Mouse (Mus musculus): ENCODE measurements around the gene Stk39.

Gene Stk39

DNA sequence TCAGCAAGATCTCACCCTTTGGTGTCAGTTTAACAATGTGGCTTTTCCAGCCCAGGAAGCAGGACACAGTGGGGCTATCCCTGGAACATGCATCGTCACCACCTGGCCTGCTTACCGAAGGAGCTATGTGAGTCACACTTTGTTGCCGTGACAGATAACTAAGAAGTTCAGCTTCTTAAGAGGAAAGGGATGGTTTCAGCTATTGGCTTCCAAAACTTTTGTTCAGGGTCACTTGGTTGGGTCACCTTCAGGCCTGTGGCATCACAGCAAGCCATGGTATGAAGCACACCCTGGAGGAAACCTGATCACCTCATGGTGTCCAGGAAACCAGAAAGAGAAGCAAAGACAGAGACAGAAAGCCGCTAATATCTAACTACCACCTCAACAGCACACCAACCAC lies 128.3 kb downstream of the Stk39 start:
- DNase-seq (ENCODE audit: low read depth) = no peak

DNA sequence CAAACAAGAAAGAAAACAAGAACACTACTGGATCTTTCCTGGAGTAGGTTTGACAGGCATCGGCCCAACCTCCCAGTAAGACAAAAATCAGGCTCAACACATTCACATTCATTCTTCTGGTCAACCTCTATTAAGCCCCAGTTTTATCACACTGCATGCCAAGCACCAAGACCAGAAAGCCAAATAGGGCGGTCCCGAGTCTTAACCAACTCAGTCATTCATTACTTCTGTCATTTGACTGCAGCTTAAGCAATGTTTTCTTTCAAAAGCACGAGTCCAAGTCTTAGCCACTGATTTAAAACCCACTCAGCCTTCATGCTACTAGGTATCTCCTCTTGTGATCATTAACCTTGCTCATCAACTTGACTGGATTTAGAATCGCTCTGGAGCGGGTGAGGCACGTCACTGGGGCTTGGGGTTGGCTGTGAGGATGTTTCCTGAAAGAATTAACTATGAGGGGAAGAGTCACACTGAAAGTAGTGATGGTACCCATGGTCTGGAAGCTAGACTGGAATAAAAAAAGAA lies 129.9 kb downstream of the Stk39 start:
- no peak for DNase-seq (ENCODE audit: low read depth)

DNA sequence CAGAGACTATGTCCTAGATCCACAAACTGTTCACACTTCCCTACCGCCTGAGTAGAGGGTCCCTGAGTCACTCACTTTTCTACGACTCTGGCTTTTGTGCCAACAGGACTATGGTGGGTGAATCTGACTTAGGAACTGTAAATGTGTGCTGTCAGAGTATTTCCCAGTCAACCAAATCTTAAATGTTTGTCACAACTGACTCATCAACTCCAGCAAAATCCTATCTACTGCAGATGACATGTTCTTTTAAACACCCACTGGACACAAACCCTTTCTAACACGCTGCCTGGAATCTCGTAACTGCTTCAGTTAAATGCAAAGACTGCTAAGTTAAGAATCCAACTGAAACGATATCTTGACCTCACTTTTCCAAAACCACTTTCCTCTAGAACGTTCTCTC lies 135.2 kb downstream of the Stk39 start:
- DNase-seq (ENCODE audit: low read depth) = no peak

DNA sequence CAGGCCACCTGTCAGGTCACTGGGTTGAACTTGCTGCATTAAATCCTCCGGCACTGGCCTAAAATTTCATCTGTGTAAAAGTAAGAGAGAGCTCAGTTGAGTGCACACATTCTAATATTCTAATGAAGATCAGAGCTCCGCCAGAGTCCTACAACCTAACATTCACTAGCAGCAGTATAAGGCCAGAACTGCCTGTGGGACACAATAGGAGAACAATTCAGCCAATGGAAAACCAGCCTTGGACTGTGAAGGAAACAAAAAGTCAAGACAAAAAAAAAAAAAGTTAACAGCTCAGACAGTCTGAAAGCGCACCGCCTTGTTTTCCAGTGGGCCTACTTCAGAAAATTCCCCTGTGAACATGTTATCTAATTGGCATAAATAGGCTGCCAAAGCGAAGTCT lies 137.1 kb downstream of the Stk39 start:
- no peak for DNase-seq (ENCODE audit: low read depth)

DNA sequence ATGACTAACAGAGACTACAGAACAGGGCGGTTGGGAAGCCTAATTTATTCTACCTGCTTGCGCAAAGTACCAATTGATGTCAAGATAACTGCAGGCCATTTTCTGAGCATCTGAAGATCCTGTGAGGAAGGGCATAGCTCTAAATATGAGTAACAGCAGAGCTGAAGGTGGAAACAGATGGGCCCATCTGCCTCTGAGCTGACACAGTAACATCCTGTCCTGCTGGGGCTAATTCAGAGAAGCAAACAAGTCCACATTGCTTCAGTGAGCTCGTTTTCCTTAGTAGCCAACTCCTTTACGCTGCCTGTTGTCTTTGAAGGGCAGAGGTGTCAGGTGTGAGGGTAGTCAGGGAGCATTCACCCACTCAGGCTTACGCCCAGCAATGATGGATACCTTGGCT lies 146.8 kb downstream of the Stk39 start:
- DNase-seq (ENCODE audit: low read depth) = no peak

DNA sequence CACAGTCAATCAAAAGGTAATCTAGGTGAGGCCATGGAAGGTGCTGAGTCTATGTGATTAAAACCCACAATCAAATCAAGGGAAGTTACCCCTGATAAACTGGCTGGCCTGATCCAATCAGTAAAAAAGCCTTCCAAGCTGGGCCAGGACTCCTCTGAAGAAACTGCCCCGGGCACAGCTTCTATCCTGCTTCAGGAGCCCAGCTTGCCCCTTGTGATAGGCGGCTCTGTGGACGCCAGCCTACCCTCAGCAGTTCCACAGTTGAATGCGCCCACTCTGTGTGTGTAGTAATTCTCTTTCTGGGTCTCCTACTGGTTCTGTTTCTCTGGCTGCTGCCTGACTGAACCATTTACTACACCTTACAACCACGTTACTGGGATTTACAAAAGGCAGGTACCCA lies 150.8 kb downstream of the Stk39 start:
- no peak for DNase-seq (ENCODE audit: low read depth)

DNA sequence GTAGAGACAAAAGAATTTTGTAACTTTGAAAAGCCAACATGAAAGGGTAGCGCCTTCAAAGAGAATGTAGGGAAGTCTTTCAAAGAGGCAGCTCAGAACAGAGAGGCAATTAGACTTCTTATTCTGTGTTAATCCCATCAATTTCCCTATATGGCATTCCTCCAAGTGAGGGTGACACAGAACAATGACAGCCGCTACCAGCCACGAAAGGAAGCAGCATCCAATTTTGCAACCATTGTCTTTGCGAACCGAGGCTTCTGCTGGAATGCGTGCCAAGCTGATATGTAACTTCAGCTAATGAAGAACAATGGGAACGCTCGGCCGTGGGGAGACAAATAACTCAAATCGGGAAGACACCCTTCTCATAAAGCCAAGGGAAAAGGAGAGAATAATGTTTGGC lies 151.4 kb downstream of the Stk39 start:
- DNase-seq (ENCODE audit: low read depth) = no peak

DNA sequence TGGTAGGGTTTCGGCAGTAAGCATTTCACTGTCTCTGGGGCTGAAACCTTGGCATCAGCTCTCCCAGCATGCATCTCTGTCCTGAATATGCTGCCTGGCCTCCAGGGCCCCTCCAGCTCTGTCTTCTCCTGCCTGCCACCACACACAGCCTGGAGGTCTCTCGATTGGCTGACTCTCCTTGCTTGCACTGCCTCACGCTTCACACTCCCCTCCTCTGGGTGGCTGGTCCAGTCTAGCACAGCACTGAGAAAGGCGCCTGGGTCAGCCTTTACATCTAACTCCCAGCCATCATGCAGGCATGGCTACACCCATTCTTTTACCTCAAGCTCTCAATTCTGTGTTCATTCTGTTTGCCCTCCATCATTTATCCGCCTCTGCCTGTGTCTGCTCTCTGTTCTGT lies 153.6 kb downstream of the Stk39 start:
- no peak for DNase-seq (ENCODE audit: low read depth)

DNA sequence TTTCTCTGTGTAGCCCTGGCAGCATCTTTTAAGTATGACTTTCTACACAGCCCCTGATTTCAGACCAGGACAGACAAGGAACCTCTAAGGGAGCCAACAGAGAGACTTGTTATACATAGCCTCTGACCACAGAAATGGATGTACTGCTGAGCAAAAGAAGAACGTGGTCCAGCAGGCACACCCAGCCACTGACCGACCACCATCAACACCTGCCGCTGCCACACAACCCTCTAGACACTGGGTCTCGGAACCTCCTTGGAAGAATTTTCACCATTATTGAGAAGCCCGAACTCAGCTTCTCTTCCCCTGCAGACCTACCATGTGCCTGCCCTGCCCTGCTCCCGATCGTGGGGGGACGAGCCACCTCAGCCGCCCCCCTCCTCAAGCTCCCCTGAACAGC lies 154.2 kb downstream of the Stk39 start:
- DNase-seq (ENCODE audit: low read depth) = no peak

DNA sequence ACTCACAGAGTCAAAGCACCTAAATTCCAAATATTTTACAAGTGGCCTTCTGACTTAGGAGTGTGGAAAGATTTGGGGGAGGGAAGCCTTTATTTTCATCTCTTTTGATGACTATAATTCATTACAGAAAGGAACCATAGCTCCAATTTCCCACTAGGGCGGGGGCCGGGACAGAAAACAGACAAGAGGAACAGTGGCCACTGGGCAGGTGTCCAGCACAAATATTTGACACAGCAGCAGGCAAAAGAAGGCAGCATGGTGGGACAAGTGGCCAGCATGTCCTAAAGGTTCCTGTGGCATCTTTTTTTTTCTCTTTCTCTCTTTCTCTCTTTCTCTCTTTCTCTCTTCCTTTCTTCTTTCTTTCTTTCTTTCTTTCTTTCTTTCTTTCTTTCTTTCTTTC lies 154.6 kb downstream of the Stk39 start:
- no peak for DNase-seq (ENCODE audit: low read depth)

DNA sequence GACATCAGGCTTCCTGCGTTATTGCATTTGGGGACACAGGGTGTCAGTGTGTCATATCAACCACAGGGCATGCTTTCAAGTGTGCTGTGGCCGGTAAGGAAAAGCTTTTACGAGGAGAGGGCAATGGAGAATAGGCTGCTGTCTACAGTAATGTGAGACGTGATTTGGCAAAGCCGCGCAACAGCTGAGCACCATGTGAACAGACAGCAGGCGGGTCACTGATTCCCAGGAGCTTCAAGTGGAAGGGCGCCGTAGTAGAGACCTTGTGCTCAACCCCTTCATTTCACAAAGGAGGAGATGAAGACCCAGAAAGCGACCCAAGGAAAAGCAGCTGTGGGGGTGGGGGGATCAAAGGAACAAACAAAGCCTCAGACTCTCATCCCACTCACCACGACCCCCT lies 156.8 kb downstream of the Stk39 start:
- no peak for DNase-seq (ENCODE audit: low read depth)

DNA sequence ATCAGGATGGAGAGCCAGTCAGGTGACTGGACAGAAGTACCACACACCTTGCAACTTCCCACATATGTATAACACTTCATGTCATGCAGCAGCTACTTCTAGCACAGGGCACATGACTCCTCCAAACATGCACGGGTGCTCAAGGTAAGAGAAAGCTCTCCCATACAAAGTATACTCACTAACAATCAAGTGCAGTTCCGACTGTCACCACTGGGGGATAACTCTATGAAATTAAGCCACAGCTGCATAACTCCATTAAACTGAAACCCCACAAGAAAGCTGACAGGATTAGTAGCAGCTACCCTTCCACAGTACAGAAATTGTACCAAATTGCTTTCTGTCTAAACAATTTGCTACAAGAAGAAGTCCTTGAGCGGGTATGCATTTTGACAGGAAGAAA lies 161.9 kb downstream of the Stk39 start:
- peak; percentile 19 for DNase-seq (ENCODE audit: low read depth)

DNA sequence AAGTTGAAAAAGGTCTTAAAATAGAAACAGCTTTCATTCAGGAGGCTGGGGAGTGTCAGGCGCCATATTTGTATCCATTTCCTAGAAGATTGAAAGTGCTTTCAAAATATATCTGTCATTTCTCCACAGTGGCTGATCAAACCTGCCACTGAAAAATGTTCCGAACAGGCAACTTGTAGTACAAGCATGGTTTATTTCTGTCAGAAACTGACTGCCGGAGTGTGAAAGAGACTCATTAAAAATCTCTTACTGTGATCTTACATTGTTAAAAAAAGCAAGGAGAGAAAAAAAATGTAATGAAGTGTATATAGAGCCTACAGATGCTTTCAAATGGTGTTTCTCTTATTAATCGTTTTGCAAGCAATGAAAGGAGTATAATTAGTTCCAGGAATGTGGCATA lies 165.5 kb downstream of the Stk39 start:
- no peak for DNase-seq (ENCODE audit: low read depth)

DNA sequence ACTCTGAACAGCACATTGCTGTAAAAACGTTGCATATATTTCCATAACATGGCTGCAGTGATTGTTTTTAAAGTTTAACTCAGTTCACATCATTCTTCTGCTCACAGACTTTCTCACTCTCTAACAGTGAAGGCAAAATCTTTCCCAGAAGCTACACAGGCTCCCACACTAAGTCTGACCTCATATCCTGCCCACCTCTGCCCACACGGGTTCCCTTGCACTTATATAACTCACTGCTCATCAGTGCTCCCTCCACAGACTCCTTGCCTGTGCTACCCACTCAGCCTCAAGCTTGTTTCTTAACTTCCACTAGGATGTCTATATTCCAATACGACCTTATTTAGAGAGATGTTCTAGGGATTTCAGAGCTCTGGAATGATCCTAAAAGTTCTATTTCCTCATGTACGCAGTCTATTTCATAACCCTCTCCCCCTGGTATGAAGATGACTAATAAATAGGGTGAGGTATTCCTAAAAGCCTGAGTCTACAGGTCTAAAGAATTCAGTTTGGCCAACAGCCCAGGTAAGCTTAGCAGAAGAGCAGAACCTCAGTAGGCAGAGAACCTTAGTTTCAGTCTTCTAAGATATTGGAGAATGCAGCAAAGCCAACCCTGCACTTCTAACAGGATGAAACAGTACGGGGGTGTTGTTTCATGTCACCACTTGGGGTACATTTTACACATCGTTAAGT lies 167.2 kb downstream of the Stk39 start:
- DNase-seq (ENCODE audit: low read depth) = no peak

DNA sequence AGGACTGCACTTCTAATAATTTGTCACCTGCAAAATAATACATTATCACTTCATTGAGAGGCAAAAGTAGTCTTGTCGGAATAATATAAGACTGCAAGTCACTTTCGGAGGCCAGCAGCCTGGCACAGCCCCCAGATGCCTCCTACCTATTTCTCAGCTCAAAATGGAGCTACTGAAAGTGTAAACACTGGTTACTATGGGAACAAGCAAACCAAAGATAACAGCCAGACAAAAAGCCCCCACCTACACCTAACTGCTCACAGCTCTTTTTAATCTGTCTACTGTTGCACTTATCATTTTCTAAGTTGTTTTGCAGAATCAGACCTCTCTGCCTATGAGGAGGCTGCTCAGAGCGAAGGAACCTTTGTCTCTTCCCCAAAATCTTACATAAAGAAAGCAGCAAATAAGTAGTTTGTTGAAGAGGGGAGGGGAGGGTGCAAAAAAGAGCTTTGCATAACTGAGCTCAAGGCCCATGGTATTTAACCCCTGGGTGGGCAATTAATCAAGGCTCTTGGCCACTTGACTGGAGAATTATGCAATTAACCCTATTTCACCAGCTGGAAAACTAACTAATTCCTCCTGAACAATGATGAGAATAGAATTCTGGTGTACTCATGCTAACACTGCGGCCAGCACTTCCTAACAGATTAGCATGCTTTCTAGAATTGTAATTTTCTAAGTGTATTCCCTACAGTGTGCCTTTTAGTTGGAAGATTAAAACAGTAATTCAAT lies 170.1 kb downstream of the Stk39 start:
- DNase-seq (ENCODE audit: low read depth) = no peak

DNA sequence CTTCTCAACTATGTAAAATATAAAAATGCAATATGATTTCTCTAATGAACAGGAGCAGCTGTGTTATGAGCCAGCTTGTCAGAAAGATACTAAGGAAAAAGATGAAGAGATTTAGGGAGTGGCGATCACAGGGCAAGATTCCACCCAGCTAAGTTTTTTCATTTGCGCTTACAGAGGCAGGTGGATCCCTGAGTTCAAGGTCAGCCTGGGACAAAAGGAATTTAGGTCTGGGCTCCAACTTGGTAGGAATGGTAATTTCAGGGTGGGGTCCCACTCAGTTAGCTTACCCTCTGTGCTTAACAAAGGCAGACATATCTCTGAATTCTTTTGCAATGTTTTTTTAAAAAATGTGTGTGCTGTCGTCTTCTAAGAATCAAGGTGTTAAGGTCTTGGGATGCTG lies 173.7 kb downstream of the Stk39 start:
- no peak for DNase-seq (ENCODE audit: low read depth)

DNA sequence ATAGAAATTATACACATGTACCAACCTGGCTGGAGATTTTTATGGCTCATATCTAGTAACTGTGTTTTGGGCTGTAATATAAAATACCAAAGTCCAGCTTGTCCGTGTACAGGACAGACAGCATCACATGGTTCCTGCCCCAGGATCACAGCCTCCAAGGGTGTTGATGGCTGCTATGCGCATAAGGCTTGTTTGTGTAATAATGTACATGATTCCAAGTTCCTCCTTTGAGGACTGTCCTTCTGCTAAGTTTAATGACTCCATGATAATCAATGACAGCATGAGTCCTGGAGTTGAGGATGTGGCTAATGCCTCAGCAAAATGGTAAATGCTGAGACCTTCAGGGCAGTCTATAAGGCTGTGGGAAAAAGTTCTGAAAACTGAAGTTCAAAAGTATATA lies 174.1 kb downstream of the Stk39 start:
- DNase-seq (ENCODE audit: low read depth) = no peak

DNA sequence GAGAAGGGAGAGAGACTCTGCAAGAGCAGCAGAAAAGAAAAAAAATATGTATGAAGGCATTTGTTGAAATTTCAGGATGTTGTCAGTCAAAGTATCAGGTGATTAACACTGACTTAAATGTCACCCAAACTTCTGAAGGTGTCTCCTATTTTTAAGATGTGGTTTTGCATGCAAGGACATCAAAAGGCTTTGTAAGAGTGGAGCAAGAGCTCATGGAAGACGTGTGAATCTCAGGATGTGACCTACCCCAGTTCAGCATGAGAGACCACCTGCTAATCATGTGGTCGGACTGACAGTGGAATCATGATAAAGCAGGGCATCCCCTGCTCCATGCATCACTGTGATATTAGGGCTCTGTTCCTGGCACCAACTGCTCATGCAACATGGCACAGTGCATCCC lies 175.3 kb downstream of the Stk39 start:
- DNase-seq (ENCODE audit: low read depth) = no peak

DNA sequence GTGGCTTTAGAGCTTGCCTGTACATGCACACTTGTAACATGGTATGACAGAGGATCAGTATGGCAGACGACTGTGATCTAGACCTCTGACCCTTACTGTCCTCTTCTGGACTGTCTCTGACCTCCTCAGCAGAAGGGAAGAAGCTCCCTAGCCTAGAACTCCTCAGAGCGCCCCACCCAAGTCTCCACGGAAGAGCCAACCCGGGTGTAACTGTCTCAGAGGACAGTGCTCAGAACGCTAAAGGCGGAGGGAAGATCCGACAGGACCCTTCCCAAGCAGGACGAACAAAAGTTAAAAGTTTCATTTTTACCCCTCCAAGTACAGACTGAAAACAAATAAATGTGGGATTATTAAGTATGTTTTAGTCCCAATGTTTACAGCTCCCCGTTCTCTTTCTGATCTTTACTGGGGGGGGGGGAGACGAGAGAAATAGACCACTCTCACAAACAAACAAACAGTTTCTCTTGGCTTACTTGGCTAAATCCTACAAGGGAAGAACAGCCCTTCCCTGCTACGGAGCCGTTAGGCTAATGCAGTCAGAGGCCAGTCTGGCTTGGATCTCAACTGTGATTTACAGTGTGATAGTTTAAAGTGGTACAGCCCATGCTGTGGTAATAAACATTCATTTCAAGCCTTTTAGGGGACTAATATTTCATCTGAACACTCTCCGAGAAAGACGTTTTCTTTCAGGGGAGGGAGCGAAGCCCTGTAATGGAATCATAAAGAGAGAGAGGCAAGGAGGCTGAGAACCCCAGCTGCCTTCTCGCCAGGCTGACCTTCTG lies 179.3 kb downstream of the Stk39 start:
- no peak for DNase-seq (ENCODE audit: low read depth)

DNA sequence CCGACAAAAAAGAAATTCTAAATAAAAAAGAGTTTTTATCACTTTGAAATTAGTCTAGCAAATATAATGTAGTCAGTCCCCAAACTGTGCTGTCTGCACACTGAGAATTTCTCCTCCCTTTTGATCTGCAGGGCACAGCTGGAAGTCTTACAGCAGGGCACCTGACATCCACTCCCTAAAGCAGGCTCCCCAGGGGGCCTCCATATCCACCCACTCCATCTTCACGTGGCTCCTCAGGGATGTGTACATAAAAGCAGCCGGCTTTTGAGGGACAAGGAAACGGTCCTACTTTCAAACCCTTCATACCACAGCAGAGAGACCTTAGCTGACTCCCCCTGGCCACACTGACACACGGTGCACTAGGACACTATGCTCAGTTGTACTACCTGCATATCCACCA lies 180.2 kb downstream of the Stk39 start:
- no peak for DNase-seq (ENCODE audit: low read depth)

DNA sequence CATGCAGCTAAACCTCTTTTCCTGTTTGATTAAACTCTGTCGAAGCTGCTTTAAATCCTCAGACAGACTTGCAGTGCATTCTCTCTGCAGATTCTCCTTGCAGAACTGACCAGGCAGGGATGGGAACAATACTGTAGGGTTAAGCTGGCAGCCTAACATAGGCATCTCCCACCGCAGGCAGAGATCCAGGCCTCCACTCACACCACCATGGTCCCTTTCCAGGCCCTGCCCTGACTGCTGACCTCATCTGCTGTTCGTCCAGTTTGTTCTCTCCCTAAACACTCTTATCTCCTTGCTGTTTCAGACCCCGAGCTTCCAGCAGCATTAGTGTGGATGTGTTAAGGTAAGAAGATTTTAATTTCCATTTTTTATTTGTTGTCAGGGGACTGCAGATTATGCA lies 182.1 kb downstream of the Stk39 start:
- DNase-seq (ENCODE audit: low read depth) = no peak

DNA sequence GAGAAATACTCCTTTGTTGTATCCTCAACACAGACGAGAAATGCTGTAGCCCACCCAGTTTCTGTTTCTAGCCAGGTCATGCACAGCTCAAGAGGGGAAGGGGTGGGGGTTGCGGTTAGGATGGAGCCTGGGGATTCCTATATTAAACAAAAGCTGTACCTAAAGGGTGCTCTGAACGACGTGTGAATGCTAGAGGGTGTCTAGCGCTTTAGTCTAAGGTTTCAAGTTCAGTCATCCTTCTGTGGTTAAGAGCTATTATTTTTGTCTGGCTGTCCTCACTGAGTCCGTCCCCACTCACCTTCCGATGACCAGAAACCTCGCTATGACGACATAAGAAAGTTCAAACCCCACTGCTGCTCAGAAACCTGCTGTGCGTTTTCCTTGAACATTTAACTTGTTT lies 182.9 kb downstream of the Stk39 start:
- DNase-seq (ENCODE audit: low read depth) = no peak

DNA sequence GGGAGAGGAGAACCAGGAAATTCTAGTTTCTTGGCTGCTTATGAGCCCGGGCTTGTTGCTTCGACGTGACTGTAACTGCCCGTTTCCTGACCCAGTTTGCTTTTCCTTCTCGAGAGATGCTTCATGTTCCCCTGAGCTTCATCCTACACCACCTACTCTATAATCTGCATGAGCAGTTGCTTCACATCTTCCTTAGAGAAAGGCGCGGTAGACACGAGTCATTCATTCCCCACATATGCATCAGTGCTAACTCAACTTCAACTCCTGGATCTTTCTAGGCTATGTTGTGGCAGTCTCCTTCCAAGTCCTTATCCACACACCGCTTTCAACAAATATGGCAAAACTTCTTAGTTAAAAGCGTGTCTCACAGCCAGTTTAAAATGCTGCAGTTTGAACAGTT lies 184.0 kb downstream of the Stk39 start:
- no peak for DNase-seq (ENCODE audit: low read depth)
